Mouse (Mus musculus) frontal cortex, adult 2 months (tissue): ENCODE results near the gene Pogz. TPM values are rescaled to one million over a fixed set of nuclear protein-coding genes. Genes with fewer than 3 reads are reported as not detected.

Experiments
- DNase-seq, 2 experiments: peaks; one replicate each; pipeline ENCODE4 v3.0.0; 2022; ENCODE audit warnings: low spot score in 1 of 2; ENCODE audit errors: extremely low spot score in 1 of 2
- polyA plus RNA-seq: library from polyadenylated mRNA; depleted of rRNA; stranded (reverse); fragments of >200 nt; gene quantifications from 2 replicates; pipeline ENCODE4 v1.2.3, GENCODE M21; 2012; rRNA removed

Gene Pogz
- polyA plus RNA-seq, result 42.6 and 47.6 TPM in 2 replicates

DNA sequence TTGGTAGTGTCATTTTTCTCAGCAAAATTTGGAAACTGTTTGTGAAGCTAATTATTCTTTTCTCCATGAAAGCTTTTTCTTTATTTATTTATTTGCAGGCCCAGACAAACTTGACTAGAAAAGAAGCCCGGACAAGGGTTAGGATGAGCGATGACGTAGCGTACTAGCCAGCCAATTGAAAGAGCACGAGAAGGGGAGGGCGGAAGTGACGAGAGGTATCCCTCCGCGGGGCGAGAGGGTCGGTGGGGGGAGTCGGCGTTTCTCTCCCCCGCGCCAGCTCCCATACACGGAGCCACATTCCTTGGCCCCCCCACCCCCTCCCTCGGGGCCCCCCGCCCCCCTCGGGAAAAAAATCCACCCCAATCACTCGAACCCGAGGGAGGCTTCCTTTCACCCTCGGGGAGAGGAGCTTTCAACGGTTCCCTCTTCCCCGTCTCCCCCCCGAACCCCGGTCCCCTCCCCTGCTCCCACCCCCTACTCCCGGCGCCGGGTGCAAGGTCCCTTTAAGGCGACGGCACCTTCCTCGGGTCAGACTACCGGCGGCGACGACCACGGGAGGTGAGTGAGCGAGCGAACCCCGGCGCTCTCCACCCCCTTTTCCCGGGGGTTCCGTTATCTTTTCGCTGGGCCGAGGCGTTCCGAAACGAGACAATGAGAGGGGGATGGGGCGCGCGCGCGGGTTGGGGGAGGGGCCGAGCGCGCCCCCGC is at the start of gene Pogz:
Gene Pogz, plus strand, starts transcription at position 385 of the 708 bp plus-strand sequence.
- DNase-seq, result peak; percentile 96 to 98

GRCm38 (mm10) chr3:94789071-94789470 is 48.3 kb upstream of the Pogz start:
- no peak for DNase-seq

GRCm38 (mm10) chr3:94789516-94789915 is 47.9 kb upstream of the Pogz start:
- peak in 1 of 2 experiments; percentile 20 for DNase-seq

GRCm38 (mm10) chr3:94792258-94792657 is 45.1 kb upstream of the Pogz start:
- peak in 1 of 2 experiments; percentile 41 for DNase-seq

DNA sequence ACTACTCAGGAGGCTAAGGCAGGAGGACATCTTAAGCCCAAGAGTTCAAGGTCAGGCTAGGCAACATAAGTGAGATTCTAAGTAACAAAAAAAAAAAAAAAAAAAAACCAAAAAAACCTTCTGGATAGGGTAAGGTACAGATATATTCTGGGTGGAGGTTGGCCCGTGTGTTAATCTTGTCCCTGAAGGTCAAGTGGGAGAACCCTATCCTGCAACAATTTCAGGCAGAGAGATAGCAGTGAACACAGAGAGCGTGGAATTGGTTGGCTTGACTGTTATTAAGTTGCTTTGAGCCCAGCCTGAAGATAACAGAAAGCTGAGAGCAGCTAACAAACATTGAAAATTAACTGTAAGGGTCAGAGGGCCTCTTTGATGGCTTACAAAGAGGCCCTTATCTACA is 43.7 kb upstream of the Pogz start:
- no peak for DNase-seq

- no peak for DNase-seq
Observed at GRCm38 (mm10) chr3:94794359-94794758, 43.0 kb upstream of the Pogz start.

DNA sequence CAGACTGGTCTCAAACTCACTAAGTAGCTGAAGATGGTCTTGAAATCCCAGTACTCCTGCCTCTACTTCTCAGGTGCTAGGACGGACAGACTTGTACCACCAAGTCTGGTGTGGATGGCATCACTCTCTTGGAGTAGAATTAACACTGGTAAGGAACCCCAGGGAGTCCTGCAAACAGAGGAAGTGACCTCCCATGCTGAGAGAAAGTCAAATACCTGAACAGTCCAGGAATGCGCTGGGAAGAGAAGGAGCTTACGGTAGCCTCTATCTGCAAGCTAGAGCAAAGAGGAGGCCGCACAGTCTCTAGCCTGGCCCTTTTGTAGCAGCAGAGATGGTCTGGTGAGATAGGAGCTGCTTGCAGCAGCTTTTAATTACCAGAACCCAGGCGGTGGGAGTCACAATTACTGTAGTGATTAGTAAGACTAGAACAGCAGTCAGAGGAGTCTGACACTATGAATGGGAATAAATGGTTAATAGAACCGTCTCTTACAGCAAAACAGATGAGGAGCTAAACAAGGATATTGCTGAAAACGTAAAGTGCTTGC is 41.7 kb upstream of the Pogz start:
- DNase-seq, result no peak

DNA sequence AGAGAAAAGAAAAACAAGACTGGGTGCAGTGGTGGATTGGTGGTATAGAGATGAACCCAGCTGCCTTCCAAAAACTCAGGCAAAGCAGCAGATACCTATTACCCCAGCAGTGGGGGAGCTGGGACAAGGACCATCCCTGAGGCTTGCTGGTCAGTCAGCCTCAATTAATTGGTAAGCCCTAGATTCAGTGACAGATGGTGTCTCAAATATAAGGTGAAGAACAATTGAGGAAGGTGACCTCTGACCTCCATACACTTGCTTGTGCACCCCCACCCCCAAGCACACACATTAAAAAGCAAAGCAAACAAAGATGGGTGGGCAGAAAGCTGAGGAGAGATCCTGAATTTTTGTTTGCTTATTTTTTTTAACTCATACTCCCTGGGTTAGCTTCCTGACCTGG is 41.2 kb upstream of the Pogz start:
- no peak for DNase-seq

GRCm38 (mm10) chr3:94804146-94804545 is 33.2 kb upstream of the Pogz start:
- DNase-seq, result peak in 1 of 2 experiments; percentile 14

- DNase-seq, result no peak
Observed at GRCm38 (mm10) chr3:94804976-94805375, 32.4 kb upstream of the Pogz start.

GRCm38 (mm10) chr3:94808296-94808695 is 29.1 kb upstream of the Pogz start:
- no peak for DNase-seq

GRCm38 (mm10) chr3:94811628-94812027 is 25.7 kb upstream of the Pogz start:
- DNase-seq, result peak in 1 of 2 experiments; percentile 26

- no peak for DNase-seq
Observed at GRCm38 (mm10) chr3:94813651-94814050, 23.7 kb upstream of the Pogz start.

DNA sequence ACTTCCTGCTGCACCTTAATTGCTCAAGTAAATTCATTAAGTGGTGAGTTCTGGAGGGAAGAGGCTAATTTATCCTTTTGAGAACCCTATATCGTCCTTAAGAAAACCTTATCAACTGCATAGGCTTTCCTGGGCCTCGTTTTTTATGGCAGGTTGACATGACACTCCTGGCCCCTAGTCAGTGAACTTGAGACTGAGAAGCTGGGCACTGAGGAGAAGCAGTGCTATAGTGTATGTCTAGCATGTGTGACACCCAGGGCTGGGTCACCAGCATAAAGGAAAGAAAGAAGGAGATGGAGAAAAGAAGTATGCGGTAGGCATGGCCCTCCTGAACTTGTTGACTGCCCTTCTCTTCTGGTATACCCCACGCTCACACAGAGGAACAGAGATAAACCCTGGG is 23.3 kb upstream of the Pogz start:
- no peak for DNase-seq

GRCm38 (mm10) chr3:94814663-94815062 is 22.7 kb upstream of the Pogz start:
- DNase-seq, result no peak

- DNase-seq, result no peak
Observed at GRCm38 (mm10) chr3:94815603-94816002, 21.8 kb upstream of the Pogz start.

- DNase-seq, result no peak
Observed at GRCm38 (mm10) chr3:94817731-94818130, 19.6 kb upstream of the Pogz start.

DNA sequence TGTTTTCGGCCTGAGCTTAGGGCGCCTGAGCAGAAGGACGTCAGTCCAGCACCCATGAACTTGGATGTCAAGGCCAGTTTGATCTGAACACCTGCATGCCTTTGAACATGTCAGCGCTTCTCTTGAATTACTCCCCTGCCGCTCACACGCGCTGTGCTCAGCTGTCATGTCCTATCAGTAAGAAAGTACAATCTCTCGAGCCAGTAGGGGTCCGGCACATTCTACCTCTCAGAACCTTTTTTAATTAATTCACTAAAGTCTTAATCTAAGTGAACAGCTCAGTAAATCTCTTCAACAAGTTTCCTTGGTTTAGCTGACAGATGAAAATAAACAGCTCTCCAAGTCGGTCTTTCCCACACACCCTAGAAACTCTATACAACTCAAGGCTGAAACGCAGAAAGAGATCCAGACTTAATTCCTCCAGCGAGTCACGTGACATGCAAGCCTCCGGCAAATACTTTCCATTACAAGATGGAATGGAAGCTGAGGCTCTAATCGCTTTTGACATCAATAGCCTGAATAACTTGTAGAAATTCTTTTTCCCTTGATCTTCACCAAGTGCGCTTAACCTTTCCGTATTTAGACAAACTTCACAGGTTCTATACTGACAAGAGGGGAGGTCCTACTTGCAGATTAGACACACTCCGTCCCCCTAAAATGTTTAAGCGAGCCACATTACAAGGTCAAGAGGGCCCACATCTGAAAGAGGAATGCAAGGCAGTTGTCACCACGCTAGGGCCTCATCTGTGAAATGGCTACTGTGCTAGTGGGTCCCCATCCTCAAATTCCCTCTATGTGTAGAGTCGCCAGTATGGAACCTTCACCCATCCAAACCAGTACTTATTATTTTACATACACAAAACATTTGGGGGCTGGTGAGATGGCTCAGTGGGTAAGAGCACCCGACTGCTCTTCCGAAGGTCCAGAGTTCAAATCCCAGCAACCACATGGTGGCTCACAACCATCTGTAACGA is 17.6 kb upstream of the Pogz start:
- DNase-seq, result no peak

GRCm38 (mm10) chr3:94821008-94821638 is 16.2 kb upstream of the Pogz start:
- DNase-seq, result peak in 1 of 2 experiments; percentile 51

GRCm38 (mm10) chr3:94822082-94822481 is 15.3 kb upstream of the Pogz start:
- DNase-seq, result no peak

- DNase-seq, result no peak
Observed at GRCm38 (mm10) chr3:94824110-94824509, 13.3 kb upstream of the Pogz start.
